Mouse (Mus musculus) left cerebral cortex, adult 2 months (tissue): ENCODE results near the gene Tmem199. TPM values are rescaled to one million over a fixed set of nuclear protein-coding genes. Genes with fewer than 3 reads are reported as not detected.

Source experiments
- DNase-seq, 2 experiments: peaks; one replicate each; pipeline ENCODE4 v3.0.0; 2021 to 2022; ENCODE audit warnings: low spot score in 2 of 2, mixed read lengths in 1 of 2; ENCODE audit errors: extremely low spot score in 1 of 2
- H3K27ac ChIP-seq: fragments of 200-600 bp; 2 replicates; pipeline ENCODE4 v1.8.1; 2022
- H3K4me3 ChIP-seq: fragments of 200-600 bp; 2 replicates; pipeline ENCODE4 v1.8.1; 2022
- CTCF ChIP-seq: fragments of 200-600 bp; IDR thresholded peaks from 2 replicates; pipeline ENCODE4 v1.8.1; 2022; ENCODE audit warnings: antibody characterized with exemption, mild to moderate bottlenecking, moderate library complexity
- intact Hi-C: fragments of 180-260 bp; cut with DNase I; formaldehyde crosslinking; loops from one replicate; pipeline ENCODE4 v1.15.1; 2025
- long read RNA-seq, 2 experiments: library from polyadenylated mRNA; stranded (forward); transcript quantifications; one replicate each; pipeline ENCODE4 v2.0.0; 2021; ENCODE audit warnings: borderline mapping rate in 2 of 2
- total RNA-seq, 2 experiments: library from RNA; stranded (reverse); gene quantifications; 2 replicates each; pipeline ENCODE4 v1.2.3; 2021

Tmem199 gene
- total RNA-seq = 10 to 100 TPM; 40.6 to 44.3 TPM
- long read RNA-seq, experiment 1, transcript Tmem199-201 (6 exons, 1,347 nt) = major isoform, 29 of 34 reads
- long read RNA-seq, experiment 1, partial matches to known transcripts = 0 of 34 reads
- long read RNA-seq, experiment 1, other reads (novel, unspliced or antisense) = 5 of 34 reads
- long read RNA-seq, experiment 2, transcript Tmem199-201 (6 exons, 1,347 nt) = major isoform, 20 of 23 reads
- long read RNA-seq, experiment 2, partial matches to known transcripts = 0 of 23 reads
- long read RNA-seq, experiment 2, other reads (novel, unspliced or antisense) = 3 of 23 reads

DNA sequence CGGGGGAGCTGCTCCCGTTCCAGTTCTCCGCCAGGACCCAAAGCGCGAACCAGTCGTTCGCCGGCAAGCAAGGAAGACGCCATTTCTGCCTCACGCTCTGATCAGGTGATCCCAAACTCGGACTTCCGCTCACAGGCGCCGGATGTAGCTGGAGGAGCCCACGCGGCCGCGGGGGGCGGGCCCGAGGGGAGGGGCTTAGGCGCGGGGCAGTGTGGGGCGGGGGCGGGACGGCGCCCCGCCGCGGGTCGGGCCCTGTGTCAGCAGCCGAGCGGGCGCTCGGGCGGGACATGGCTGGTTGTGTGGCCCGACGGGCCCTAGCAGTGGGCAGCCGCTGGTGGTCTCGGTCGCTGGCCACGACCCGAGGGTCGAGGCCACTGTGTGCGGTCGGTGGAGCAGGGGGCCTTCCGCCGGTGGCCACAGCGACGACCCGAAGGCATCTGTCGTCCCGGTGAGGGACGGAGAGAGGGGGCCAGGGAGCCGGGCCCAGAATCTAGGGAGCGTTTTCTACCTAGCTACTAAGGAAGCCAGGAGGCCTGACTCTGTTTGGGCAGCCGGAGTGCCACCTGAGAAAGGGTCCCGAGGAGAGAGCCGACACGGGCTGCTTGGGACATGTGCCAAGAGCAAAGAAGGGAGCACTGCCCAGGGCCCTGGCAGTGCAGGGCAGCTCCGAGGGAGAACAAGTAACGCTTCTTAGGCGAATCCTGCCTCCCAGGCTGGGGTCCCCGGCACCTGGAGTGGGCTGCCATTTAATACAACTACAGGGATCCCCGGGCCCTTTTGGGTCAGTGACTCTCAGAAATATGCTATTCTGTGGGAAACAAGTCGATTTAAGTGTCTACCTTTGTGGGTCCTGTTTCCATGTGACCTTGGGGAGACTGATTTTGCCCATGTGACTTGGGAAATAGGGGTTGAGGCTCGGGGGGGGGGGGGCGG lies at the start of gene Tmem199, which contains the start of gene Poldip2:
Gene Tmem199 (minus strand): TSS at position 148 of the 933 bp plus-strand sequence.
Gene Poldip2 (plus strand): TSS at position 169 of the 933 bp plus-strand sequence.
- peak within 1 kb of the TSS; percentile 94 for H3K27ac ChIP-seq
- intact Hi-C loops = loop anchor here (2.0 kb wide), 1 partner anchor 25 kb away; the partner anchor contains the start of genes Ift20 and Tnfaip1
- no peak for TF ChIP-seq CTCF
- peak; percentile 88 to 90 for DNase-seq
- peak within 1 kb of the TSS; percentile 64 for H3K4me3 ChIP-seq

- intact Hi-C loops = loop anchor here (2.0 to 5.0 kb wide), 2 partner anchors 137 to 268 kb away; partner anchors contain the start of gene Nlk
- TF ChIP-seq CTCF = peak; percentile 79
- peak; percentile 70 to 74 for DNase-seq
- Histone ChIP-seq H3K27ac (0 out of 2 replicates have a peak overlapping the region, but pooled peaks have one; percentile 8), H3K4me3 (no peak overlapping the region)
Measured at GRCm38 (mm10) chr11:78560447-78560846, 48.5 kb upstream of the Tmem199 start.

GRCm38 (mm10) chr11:78557241-78557640 lies 45.3 kb upstream of the Tmem199 start:
- TF ChIP-seq CTCF = peak; percentile 38
- H3K4me3 ChIP-seq = no peak overlapping the region
- intact Hi-C loops = no loop called here
- H3K27ac ChIP-seq = no peak overlapping the region
- no peak for DNase-seq

DNA sequence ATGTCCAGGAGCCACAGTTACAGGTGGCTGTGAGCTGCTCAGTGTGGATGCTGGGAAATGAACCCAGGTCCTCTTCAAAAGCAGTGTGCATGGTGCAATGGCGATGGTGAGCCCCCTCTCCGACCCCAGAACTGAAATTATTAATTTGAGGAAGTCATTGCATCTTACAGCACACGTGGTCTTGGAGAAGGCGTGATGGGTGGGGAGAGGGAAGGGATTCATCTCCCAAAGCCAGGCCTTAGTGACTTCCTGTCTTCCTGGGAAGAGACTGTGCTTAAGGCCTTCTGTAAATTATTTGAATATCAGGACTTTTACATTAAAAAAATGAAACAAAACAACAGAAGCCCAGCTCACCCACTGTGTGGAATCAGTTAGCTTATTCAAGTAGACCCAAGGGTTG lies 44.1 kb upstream of the Tmem199 start:
- DNase-seq = no peak
- no peak for TF ChIP-seq CTCF
- Histone ChIP-seq H3K27ac (no peak overlapping the region), H3K4me3 (no peak overlapping the region)
- intact Hi-C loops = no loop called here

GRCm38 (mm10) chr11:78555623-78556022 lies 43.7 kb upstream of the Tmem199 start:
- Histone ChIP-seq H3K4me3 (no peak overlapping the region), H3K27ac (no peak overlapping the region)
- no peak for DNase-seq
- TF ChIP-seq CTCF = no peak
- intact Hi-C loops = no loop called here

GRCm38 (mm10) chr11:78551059-78551398 lies 39.1 kb upstream of the Tmem199 start:
- intact Hi-C loops = loop anchor here (2.0 kb wide), 1 partner anchor 406 kb away; no protein-coding TSS in a partner anchor
- no peak for DNase-seq
- no peak for TF ChIP-seq CTCF
- Histone ChIP-seq H3K4me3 (peak overlapping the region; percentile 82), H3K27ac (peak overlapping the region; percentile 87)

GRCm38 (mm10) chr11:78550168-78551058 lies 38.4 kb upstream of the Tmem199 start, which contains the start of gene Tmem97:
Gene Tmem97 (minus strand): TSS chr11:78550777.
- Histone ChIP-seq H3K4me3 (peak within 1 kb of the TSS; percentile 82), H3K27ac (peak within 1 kb of the TSS; percentile 87)
- peak; percentile 90 to 95 for DNase-seq
- TF ChIP-seq CTCF = no peak; the same call in 1 of the 2 replicates
- intact Hi-C loops = loop anchor here (2.0 kb wide), 1 partner anchor 406 kb away; no protein-coding TSS in a partner anchor

GRCm38 (mm10) chr11:78549491-78549987 lies 37.6 kb upstream of the Tmem199 start:
- TF ChIP-seq CTCF = no peak
- intact Hi-C loops = no loop called here
- no peak for DNase-seq
- peak overlapping the region; percentile 82 for H3K4me3 ChIP-seq
- H3K27ac ChIP-seq = no peak overlapping the region

DNA sequence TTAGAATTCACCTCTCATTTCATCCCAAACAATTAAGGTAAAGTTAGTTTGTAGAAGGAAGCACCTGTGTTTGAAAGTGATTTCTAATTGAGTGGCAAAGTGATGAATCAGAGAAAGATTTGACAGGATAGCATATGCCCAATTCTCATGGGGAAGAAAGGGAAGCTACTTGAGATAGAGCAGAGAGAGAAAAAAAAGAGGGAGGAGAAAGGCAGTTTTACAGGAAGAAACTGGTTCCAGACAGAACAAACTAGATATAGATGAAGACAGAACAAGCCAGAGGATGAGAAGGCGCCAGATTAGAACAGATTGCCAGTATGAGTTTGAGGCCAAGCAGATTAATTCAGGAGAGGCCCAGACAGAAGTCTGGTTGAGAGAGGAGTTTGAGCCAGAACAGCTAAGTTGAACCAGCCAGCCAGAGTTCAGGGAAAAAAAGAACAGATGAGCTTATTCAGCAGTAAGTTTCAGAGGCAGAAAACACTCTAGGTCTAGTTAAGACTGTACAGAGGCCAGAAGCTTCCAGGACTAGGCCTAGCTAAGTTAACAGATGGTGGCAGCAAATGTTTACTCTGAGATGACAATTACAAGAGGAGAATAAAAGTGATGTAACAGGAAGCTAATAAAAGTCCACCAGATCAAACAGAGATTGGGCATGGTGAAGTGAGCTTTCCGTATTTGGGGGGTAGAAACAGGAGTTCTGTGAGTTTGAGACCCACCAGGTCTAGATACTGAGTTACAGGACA lies 35.9 kb upstream of the Tmem199 start:
- DNase-seq = no peak
- Histone ChIP-seq H3K27ac (no peak overlapping the region), H3K4me3 (no peak overlapping the region)
- intact Hi-C loops = no loop called here
- no peak for TF ChIP-seq CTCF

GRCm38 (mm10) chr11:78545181-78545580 lies 33.2 kb upstream of the Tmem199 start:
- no peak for TF ChIP-seq CTCF
- no peak overlapping the region for H3K4me3 ChIP-seq
- intact Hi-C loops = no loop called here
- H3K27ac ChIP-seq = no peak overlapping the region
- DNase-seq = no peak
